Mouse (Mus musculus) hindbrain, embryonic 13.5 days (tissue): ENCODE results near the gene Fam78a. TPM values are rescaled to one million over a fixed set of nuclear protein-coding genes. Genes with fewer than 3 reads are reported as not detected.

Source experiments
- ATAC-seq: fragments of 200-750 bp; cut with Nextera tagmentation; 2 replicates; pipeline ENCODE4 v1.8.0; 2017; ENCODE audit warnings: moderate TSS enrichment; ENCODE audit not compliant: low FRiP score
- H3K27ac ChIP-seq: fragments of 300-500 bp; sonication (generic); 2 replicates; pipeline ENCODE4 v1.5.1; 2015; ENCODE audit warnings: inconsistent platforms, mild to moderate bottlenecking, moderate library complexity
- H3K27me3 ChIP-seq: fragments of 300-500 bp; sonication (generic); 2 replicates; pipeline ENCODE4 v1.6.1; 2015; ENCODE audit warnings: mild to moderate bottlenecking, inconsistent platforms
- H3K36me3 ChIP-seq: fragments of 300-500 bp; sonication (generic); 2 replicates; pipeline ENCODE4 v1.6.1; 2015; ENCODE audit warnings: mild to moderate bottlenecking, inconsistent platforms
- H3K4me1 ChIP-seq: fragments of 300-500 bp; sonication (generic); replicated peaks from 2 replicates; pipeline ENCODE4 v1.6.1; 2015; ENCODE audit warnings: inconsistent platforms
- H3K4me2 ChIP-seq: fragments of 300-500 bp; sonication (generic); 2 replicates; pipeline ENCODE4 v1.6.1; 2015; ENCODE audit warnings: inconsistent platforms, mild to moderate bottlenecking, moderate library complexity
- H3K4me3 ChIP-seq: fragments of 300-500 bp; sonication (generic); 2 replicates; pipeline ENCODE4 v1.5.1; 2015; ENCODE audit warnings: mild to moderate bottlenecking, inconsistent platforms
- H3K9ac ChIP-seq: fragments of 300-500 bp; sonication (generic); 2 replicates; pipeline ENCODE4 v1.6.1; 2015; ENCODE audit warnings: mild to moderate bottlenecking, inconsistent platforms
- H3K9me3 ChIP-seq: fragments of 300-500 bp; sonication (generic); 2 replicates; pipeline ENCODE4 v1.6.1; 2016; ENCODE audit warnings: inconsistent platforms
- WGBS: fragments of 180-500 bp; shearing (Covaris S2); methylation state at CpG from one replicate; pipeline ENCODE4 v1.1.7; 2015; 5-methylcytosine and 5-hydroxymethylcytosine counted together
- polyA plus RNA-seq: library from polyadenylated mRNA; unstranded; fragments of >200 nt; fragmentation: Nextera tagmentation; extraction: Ambion mirVana; gene quantifications from 2 replicates; pipeline ENCODE4 v1.2.1, GENCODE M21; 2015

Gene Fam78a
- 0.63 and 0.74 TPM in 2 replicates for polyA plus RNA-seq

GRCm38 (mm10) chr2:32084111-32084871 lies at the start of gene Fam78a:
Gene Fam78a (minus strand): TSS chr2:32084857.
- H3K9ac ChIP-seq, result peak within 1 kb of the TSS; percentile 70
- peaks cover 91% of the 10 kb centered on the region for H3K27me3 ChIP-seq
- ATAC-seq, result peak; percentile 80
- no peak within 1 kb of the TSS for H3K27ac ChIP-seq
- no peaks in the 10 kb centered on the region for H3K36me3 ChIP-seq
- H3K9me3 ChIP-seq, result no peaks in the 10 kb centered on the region
- WGBS, result under 1% methylated on average over 67 of the region's 68 CpGs
- peak within 1 kb of the TSS; percentile 68 for H3K4me3 ChIP-seq
- H3K4me1 ChIP-seq, result peaks cover 38% of the 10 kb centered on the region
- peak within 1 kb of the TSS; percentile 100 for H3K4me2 ChIP-seq

GRCm38 (mm10) chr2:32134039-32134438 lies 49.4 kb upstream of the Fam78a start:
- no peak overlapping the region for H3K9ac ChIP-seq
- H3K27ac ChIP-seq, result no peak overlapping the region
- no peak overlapping the region for H3K4me2 ChIP-seq
- no peak overlapping the region for H3K4me3 ChIP-seq
- 3% methylated on average over 2 of the region's 2 CpGs for WGBS
- no peaks in the 10 kb centered on the region for H3K36me3 ChIP-seq
- H3K27me3 ChIP-seq, result no peaks in the 10 kb centered on the region
- no peaks in the 10 kb centered on the region for H3K9me3 ChIP-seq
- no peak for ATAC-seq
- H3K4me1 ChIP-seq, result peaks cover 24% of the 10 kb centered on the region

GRCm38 (mm10) chr2:32132567-32132992 lies 47.9 kb upstream of the Fam78a start:
- 3% methylated on average over 12 of the region's 12 CpGs for WGBS

GRCm38 (mm10) chr2:32131866-32132566 lies 47.4 kb upstream of the Fam78a start:
- H3K9ac ChIP-seq, result no peak overlapping the region
- ATAC-seq, result no peak
- 66% methylated on average over 6 of the region's 6 CpGs for WGBS
- no peak overlapping the region for H3K27ac ChIP-seq
- H3K4me1 ChIP-seq, result peaks cover 17% of the 10 kb centered on the region
- no peaks in the 10 kb centered on the region for H3K36me3 ChIP-seq
- 0 out of 2 replicates have a peak, but pooled peaks cover 6% of the 10 kb centered on the region for H3K27me3 ChIP-seq
- no peak overlapping the region for H3K4me2 ChIP-seq
- H3K9me3 ChIP-seq, result no peaks in the 10 kb centered on the region
- no peak overlapping the region for H3K4me3 ChIP-seq

More at GRCm38 (mm10) chr2:32132567-32132992, 47.9 kb upstream of the Fam78a start:
- Histone ChIP-seq H3K9ac (no peak overlapping the region), H3K4me2 (0 out of 2 replicates have a peak overlapping the region, but pooled peaks have one; percentile 11), H3K4me3 (no peak overlapping the region), H3K36me3 (no peaks in the 10 kb centered on the region), H3K27me3 (0 out of 2 replicates have a peak, but pooled peaks cover 6% of the 10 kb centered on the region), H3K27ac (no peak overlapping the region), H3K9me3 (no peaks in the 10 kb centered on the region), H3K4me1 (peaks cover 22% of the 10 kb centered on the region)
- ATAC-seq, result no peak

GRCm38 (mm10) chr2:32131205-32131834 lies 46.7 kb upstream of the Fam78a start:
- Histone ChIP-seq H3K9me3 (no peaks in the 10 kb centered on the region), H3K9ac (no peak overlapping the region), H3K27ac (no peak overlapping the region), H3K4me2 (no peak overlapping the region), H3K4me1 (peaks cover 14% of the 10 kb centered on the region), H3K4me3 (no peak overlapping the region), H3K27me3 (0 out of 2 replicates have a peak, but pooled peaks cover 6% of the 10 kb centered on the region), H3K36me3 (no peaks in the 10 kb centered on the region)
- ATAC-seq, result no peak
- WGBS, result 85% methylated on average over 9 of the region's 9 CpGs

GRCm38 (mm10) chr2:32130435-32130834 lies 45.8 kb upstream of the Fam78a start:
- Histone ChIP-seq H3K36me3 (no peaks in the 10 kb centered on the region), H3K4me2 (no peak overlapping the region), H3K9me3 (no peaks in the 10 kb centered on the region), H3K9ac (no peak overlapping the region), H3K4me3 (no peak overlapping the region), H3K4me1 (peaks cover 14% of the 10 kb centered on the region), H3K27ac (no peak overlapping the region), H3K27me3 (0 out of 2 replicates have a peak, but pooled peaks cover 6% of the 10 kb centered on the region)
- ATAC-seq, result no peak
- whole genome bisulfite sequencing, result 35% methylated on average over 6 of the region's 6 CpGs

GRCm38 (mm10) chr2:32129383-32130074 lies 44.9 kb upstream of the Fam78a start:
- no peak for ATAC-seq
- H3K27ac ChIP-seq, result no peak overlapping the region
- WGBS, result 56% methylated on average over 11 of the region's 11 CpGs

GRCm38 (mm10) chr2:32128536-32128841 lies 43.8 kb upstream of the Fam78a start:
- Histone ChIP-seq H3K4me2 (no peak overlapping the region), H3K27ac (no peak overlapping the region), H3K4me3 (no peak overlapping the region), H3K4me1 (peaks cover 14% of the 10 kb centered on the region), H3K9ac (no peak overlapping the region), H3K27me3 (0 out of 2 replicates have a peak, but pooled peaks cover 6% of the 10 kb centered on the region), H3K36me3 (no peaks in the 10 kb centered on the region), H3K9me3 (no peaks in the 10 kb centered on the region)
- WGBS, result 88% methylated on average over 5 of the region's 5 CpGs
- no peak for ATAC-seq

More at GRCm38 (mm10) chr2:32129383-32130074, 44.9 kb upstream of the Fam78a start:
- Histone ChIP-seq H3K4me3 (no peak overlapping the region), H3K9ac (no peak overlapping the region; the same call in 1 of the 2 replicates), H3K9me3 (no peaks in the 10 kb centered on the region), H3K27me3 (0 out of 2 replicates have a peak, but pooled peaks cover 6% of the 10 kb centered on the region), H3K4me1 (peaks cover 14% of the 10 kb centered on the region), H3K36me3 (no peaks in the 10 kb centered on the region), H3K4me2 (no peak overlapping the region)

- peaks cover 14% of the 10 kb centered on the region for H3K4me1 ChIP-seq
- 0 out of 2 replicates have a peak, but pooled peaks cover 6% of the 10 kb centered on the region for H3K27me3 ChIP-seq
- H3K4me3 ChIP-seq, result no peak overlapping the region
- H3K27ac ChIP-seq, result no peak overlapping the region
- no peaks in the 10 kb centered on the region for H3K36me3 ChIP-seq
- H3K9me3 ChIP-seq, result no peaks in the 10 kb centered on the region
- H3K9ac ChIP-seq, result no peak overlapping the region
- no peak overlapping the region for H3K4me2 ChIP-seq
- ATAC-seq, result no peak
- WGBS, result 35% methylated on average over 16 of the region's 16 CpGs
Observed at GRCm38 (mm10) chr2:32127653-32128535, 43.2 kb upstream of the Fam78a start.

- Histone ChIP-seq H3K4me1 (no peaks in the 10 kb centered on the region), H3K9ac (no peak overlapping the region), H3K36me3 (no peaks in the 10 kb centered on the region), H3K27ac (no peak overlapping the region), H3K4me3 (no peak overlapping the region), H3K9me3 (no peaks in the 10 kb centered on the region), H3K27me3 (no peaks in the 10 kb centered on the region), H3K4me2 (no peak overlapping the region)
- 84% methylated on average over 2 of the region's 2 CpGs for WGBS
- ATAC-seq, result no peak
Observed at GRCm38 (mm10) chr2:32121785-32122184, 37.1 kb upstream of the Fam78a start.

GRCm38 (mm10) chr2:32121150-32121549 lies 36.5 kb upstream of the Fam78a start:
- 0 out of 2 replicates have a peak overlapping the region, but pooled peaks have one; percentile 19 for H3K9ac ChIP-seq
- no peak overlapping the region for H3K4me2 ChIP-seq
- WGBS, result 62% methylated on average over 5 of the region's 5 CpGs
- H3K36me3 ChIP-seq, result no peaks in the 10 kb centered on the region
- no peak overlapping the region for H3K4me3 ChIP-seq
- H3K9me3 ChIP-seq, result no peaks in the 10 kb centered on the region
- H3K4me1 ChIP-seq, result no peaks in the 10 kb centered on the region
- ATAC-seq, result no peak
- H3K27ac ChIP-seq, result no peak overlapping the region
- no peaks in the 10 kb centered on the region for H3K27me3 ChIP-seq
